ENCODE assay signal across 22 mouse cellular contexts in genomic region chr11:113460118-113460517, GRCm38 (mm10).
"Had no signal": no experiment of that assay in that cellular context is flagged by ENCODE, and none has a peak within 500 bp of the region (broad histone marks: within the 10 kb centered on the region; RNA-seq: fewer than 3 reads in every experiment).

No protein-coding gene starts in this region.

- H3K36me3 ChIP-seq: lung, embryonic 15.5 days; midbrain, embryonic 13.5 days; midbrain, embryonic 15.5 days; neural tube, embryonic 15.5 days; stomach, embryonic 15.5 days had no signal

- H3K4me1 ChIP-seq: lung, embryonic 15.5 days; megakaryocyte, embryonic 14.5 days; midbrain, embryonic 13.5 days had no signal

- H3K4me2 ChIP-seq: lung, embryonic 15.5 days; midbrain, embryonic 11.5 days; midbrain, embryonic 13.5 days; midbrain, embryonic 15.5 days; neural tube, embryonic 13.5 days; neural tube, embryonic 15.5 days; stomach, embryonic 15.5 days had no signal

- H3K4me3 ChIP-seq: lung, embryonic 15.5 days; megakaryocyte, embryonic 14.5 days; midbrain, embryonic 13.5 days; midbrain, embryonic 15.5 days; neural tube, embryonic 13.5 days; neural tube, embryonic 15.5 days; stomach, embryonic 15.5 days had no signal

- ATAC-seq: liver, postnatal 0 days; lung, postnatal 0 days; midbrain, embryonic 13.5 days; midbrain, embryonic 15.5 days had no signal

- H3K27me3 ChIP-seq: lung, embryonic 15.5 days; megakaryocyte, embryonic 14.5 days; midbrain, embryonic 13.5 days; midbrain, embryonic 15.5 days; neural tube, embryonic 13.5 days; neural tube, embryonic 15.5 days; stomach, embryonic 15.5 days had no signal

- DNase-seq: liver, postnatal 0 days; lung, adult 2 months; lung, postnatal 14 days; lung, postnatal 36 days; retina, postnatal 1 day; right cerebral cortex, adult 18-20 months; right cerebral cortex, postnatal 25 days; right cerebral cortex, postnatal 4 days; spleen, adult 18-20 months; thymus, adult 18-20 months; thymus, postnatal 14 days; thymus, postnatal 36 days had no signal

- H3K9ac ChIP-seq: liver, postnatal 0 days; lung, embryonic 15.5 days; midbrain, embryonic 13.5 days; midbrain, embryonic 15.5 days; neural tube, embryonic 13.5 days; neural tube, embryonic 15.5 days; stomach, embryonic 15.5 days had no signal

- H3K9me3 ChIP-seq: lung, embryonic 15.5 days; midbrain, embryonic 15.5 days; stomach, embryonic 15.5 days had no signal

- H3K27ac ChIP-seq: lung, embryonic 15.5 days; macrophage; midbrain, embryonic 13.5 days; midbrain, embryonic 15.5 days; neural tube, embryonic 15.5 days; stomach, embryonic 15.5 days had no signal
